Mouse (Mus musculus): ENCODE measurements at regions not wholly inside any gene's neighbourhood (a gene's known extent, or its start where the extent isn't known, plus 50 kb on each side); places are given as distances from the start of the nearest gene placed in this dataset.

DNA sequence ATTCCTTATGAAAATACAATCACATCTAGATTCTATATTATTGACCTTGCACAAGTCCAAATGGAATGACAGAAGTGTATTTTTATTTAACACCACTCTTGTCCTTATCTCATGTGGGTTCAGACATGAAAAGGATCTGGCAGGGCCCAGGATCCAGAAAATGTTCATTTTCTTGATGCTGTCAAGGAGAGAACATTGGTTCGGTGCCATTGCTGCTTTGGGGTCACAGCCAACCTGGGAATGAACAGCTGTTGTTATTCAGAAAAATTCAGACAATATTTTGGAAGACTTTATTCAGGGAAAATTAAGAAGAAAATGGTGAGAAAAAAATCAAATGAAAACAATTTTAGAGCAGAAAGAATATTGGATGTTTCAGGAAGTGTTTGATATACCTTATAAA lies 590.0 kb downstream of the Iqcm start:
- no peak for ATAC-seq (replicated peaks; ENCODE audit: low FRiP score, low TSS enrichment, poor library complexity, severe bottlenecking)

DNA sequence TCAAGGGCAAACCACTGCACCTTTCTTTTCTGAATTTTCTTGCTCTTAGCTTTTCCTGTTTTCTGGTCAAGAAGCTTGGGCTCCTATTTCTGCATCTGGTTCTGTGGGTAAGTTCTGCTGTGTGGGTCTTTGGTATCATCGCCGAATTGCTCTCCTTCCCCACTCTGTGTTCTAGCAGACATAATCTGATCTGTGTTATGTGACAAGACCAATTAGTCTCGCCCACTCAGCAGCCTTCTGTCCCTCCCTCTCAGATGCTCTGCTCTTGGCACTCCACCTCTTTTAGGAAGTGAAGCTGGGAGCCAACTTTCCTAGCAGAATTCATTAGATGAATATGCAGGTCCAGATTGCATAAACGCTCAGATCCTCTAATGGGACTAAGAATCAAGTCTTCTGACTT lies 603.5 kb downstream of the Iqcm start:
- ATAC-seq (replicated peaks; ENCODE audit: low FRiP score, low TSS enrichment, poor library complexity, severe bottlenecking), result no peak

DNA sequence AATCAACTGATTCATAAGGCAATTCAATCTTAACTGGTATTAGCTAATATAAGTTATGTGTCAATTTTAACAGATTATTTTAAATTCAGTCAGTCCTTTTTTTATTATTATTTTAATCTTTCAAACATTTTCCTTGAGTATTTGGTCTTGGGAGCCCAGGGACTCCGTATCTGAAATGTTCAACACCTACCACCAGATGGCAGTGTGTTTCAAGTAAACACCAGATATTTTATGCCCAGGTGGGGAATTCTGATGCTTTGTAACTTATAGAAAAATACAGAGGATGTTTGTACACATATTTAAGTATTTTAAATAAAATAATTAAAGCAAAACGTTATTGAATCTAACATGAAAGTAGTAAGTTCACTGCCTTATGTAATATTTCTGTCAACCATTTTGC lies 619.2 kb downstream of the Iqcm start:
- ATAC-seq (replicated peaks; ENCODE audit: low FRiP score, low TSS enrichment, poor library complexity, severe bottlenecking), result 0 out of 2 replicates have a peak, but pooled peaks have one; percentile 61

DNA sequence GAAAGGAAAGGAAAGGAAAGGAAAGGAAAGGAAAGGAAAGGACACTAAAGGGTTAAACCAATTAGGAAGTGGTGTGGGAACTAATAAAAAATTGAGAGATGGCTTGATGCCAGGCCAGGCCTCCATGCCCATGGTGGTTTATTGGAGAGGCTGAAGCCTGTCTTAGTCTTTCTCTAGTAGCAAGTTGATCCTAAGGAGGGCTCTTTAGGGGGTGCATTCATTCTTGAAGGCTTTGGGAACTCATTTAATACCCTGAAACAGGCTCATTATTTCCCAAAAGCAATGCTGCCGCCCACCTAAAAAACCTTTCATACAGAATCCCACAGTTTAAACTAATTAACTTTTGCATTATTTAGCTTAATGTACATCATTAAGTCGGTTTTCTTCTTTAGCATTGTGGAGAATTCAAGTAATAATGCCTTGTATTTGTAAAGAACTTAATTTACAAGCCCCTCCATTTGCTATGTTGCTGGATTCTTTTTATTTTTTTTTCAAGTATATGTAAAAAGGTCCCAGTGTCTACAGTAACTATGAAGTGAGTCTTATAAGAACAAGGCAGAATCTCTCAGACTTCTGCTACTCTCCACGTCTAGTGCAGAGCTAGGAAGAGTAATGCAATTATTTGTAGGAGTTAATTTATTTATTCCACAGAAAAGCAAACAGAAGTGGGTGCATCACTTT lies 624.3 kb downstream of the Iqcm start:
- no peak for ATAC-seq (replicated peaks; ENCODE audit: low FRiP score, low TSS enrichment, poor library complexity, severe bottlenecking)

DNA sequence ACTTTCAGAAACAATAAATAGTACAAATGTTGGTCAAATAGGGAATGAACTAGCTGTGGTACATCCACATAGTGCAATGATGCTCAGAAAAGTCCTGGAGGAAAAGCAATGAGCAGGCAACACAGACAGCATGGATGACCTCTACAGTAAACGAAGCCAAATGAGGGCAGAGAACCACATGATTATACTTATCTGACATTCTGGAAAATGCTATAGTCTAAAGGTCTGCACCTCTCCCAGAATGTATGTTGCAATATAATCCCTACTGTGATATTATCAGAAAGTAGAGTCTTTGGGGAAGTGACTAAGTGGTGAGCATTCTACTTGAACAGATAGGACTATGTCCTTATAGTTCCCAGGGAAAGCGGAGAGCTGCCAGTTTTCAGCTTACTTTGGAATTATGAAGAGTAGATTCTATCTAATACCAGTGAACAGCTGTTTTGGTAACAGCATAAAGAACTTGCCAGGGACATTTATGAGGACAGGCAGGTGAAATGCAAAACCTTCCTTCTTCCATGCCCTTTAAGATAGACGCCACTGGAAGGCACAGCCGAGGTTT lies 672.2 kb downstream of the Iqcm start:
- no peak for ATAC-seq (replicated peaks; ENCODE audit: low FRiP score, low TSS enrichment, poor library complexity, severe bottlenecking)

DNA sequence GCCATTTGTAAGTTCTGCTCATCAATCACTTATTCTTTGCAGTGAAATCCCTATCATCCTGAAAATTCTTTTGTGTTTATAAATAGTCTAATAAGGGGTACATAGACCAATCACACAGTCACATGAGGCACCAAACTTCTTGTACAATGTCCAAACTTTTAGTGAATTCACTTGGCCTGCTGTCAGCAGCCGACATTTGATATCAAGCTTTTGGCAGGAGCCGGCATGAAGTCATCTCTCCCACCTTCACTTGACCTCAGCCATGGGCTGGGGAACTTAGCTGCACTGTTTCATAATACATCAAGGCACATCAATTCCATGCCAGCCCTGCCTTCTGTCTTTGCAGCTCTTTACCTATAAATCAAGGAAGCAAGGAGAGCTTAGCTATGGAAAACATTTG lies 679.0 kb downstream of the Iqcm start:
- ATAC-seq (replicated peaks; ENCODE audit: low FRiP score, low TSS enrichment, poor library complexity, severe bottlenecking), result no peak

DNA sequence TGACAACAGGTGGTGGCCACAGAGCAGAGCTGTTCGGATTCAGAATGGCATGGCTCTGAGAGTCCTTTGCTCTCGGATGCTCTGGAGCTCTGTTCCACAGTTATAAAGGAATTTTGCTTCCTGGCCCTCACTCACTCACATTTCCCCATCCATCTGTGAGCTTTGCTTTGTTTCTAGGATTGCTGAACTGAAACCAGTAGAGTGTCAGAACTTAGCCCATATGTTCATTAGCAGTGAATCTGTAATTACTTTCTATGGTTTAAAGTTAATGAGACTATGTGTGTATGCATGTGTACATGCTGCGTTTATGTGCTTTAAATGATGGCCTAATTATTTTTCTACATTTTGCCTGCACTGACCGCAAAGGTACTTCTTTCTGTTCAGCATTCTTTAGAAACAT lies 688.7 kb downstream of the Iqcm start:
- no peak for ATAC-seq (replicated peaks; ENCODE audit: low FRiP score, low TSS enrichment, poor library complexity, severe bottlenecking)

DNA sequence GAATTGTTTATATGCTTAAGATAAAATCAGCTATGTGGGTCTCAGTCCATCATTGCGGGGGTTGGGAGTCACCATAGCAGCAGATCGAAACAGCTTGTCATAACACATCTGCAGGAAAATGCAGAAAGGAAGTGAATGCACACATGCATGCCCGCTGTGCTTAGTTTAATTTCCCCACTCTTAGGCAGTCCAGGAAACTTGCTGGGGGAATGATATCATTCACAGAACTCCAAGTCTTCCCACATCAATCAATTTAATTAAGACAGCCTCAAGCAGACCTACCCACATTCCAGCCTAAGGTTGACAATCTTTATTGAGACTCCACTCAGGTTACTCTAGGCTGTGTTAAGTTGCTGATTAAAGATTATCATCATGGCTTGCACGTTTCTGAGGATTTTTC lies 700.2 kb downstream of the Iqcm start:
- no peak for ATAC-seq (replicated peaks; ENCODE audit: low FRiP score, low TSS enrichment, poor library complexity, severe bottlenecking)

DNA sequence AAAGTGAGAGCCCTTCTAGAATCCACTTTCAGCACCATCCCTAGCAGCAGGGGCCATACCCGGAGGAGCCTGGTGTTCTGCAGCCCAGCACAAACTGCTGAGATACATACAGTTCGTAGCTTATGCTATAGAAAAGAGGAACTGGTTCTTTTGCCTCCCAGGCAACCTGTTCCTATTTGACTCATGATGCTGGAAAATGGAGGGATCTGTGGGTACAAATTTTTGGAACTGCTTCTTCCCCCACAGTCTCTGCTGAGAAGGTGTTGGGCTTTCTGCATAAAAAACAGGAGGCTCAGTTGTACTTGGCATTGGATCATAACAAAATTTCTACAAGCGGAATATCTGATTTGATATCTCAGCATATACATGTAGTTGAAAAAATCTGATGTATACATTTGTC lies 716.7 kb upstream of the Nr3c2 start:
- ATAC-seq (replicated peaks; ENCODE audit: low FRiP score, low TSS enrichment, poor library complexity, severe bottlenecking), result no peak

DNA sequence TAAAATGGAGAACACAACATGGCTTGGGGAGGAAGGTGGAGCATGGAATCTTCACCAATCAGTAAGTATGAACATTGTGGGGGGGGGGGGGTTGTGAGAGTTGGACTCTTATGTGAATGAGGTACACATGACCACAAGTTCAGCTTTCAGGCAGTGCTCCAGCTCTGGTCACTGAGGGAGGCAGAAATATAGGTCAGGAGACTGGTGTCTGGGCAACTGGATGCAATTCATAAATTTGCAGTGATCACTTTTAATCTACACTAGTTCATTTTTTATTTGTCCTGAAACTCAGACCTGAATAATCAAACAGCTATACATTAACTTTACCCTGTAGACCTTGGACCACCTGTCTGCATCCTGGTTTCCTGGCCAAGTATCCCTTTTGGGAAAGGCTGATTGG lies 715.4 kb upstream of the Nr3c2 start:
- ATAC-seq (replicated peaks; ENCODE audit: low FRiP score, low TSS enrichment, poor library complexity, severe bottlenecking), result no peak

DNA sequence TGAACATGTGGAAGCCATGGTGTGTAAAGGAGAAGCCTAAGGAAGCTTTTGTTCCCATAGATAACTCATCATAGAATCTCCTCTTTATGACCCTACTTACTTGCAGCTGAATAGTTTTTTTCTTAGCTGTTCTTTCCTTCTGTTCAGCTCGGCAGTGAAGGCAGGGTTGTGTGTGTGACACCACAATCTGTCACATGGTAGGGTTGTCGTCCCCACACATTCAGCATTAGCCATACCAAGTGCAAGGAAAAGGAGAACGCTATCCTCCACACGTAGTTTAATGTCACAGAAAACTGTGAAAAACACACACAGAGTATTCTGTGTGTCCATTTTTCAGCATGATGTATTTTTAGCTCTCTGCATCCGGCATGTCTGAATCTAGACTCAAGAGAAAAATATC lies 711.9 kb upstream of the Nr3c2 start:
- no peak for ATAC-seq (replicated peaks; ENCODE audit: low FRiP score, low TSS enrichment, poor library complexity, severe bottlenecking)

DNA sequence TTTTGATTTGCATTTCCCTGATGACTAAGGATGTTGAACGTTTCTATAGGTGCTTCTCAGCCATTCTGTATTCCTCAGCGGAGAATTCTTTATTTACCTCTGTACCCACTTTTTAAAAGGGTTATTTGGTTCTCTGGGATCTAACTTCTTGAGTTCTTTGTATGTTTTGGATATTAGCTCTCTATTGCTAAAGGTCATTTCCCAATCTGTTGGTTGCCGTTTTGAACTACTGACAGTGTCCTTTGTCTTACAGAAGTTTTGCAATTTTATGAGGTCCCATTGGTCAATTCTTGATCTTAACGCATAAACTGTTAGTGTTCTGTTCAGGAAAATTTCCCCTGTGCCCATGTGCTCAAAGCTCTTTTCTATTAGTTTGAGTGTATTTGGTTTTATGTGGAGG lies 687.4 kb upstream of the Nr3c2 start:
- no peak for ATAC-seq (replicated peaks; ENCODE audit: low FRiP score, low TSS enrichment, poor library complexity, severe bottlenecking)

DNA sequence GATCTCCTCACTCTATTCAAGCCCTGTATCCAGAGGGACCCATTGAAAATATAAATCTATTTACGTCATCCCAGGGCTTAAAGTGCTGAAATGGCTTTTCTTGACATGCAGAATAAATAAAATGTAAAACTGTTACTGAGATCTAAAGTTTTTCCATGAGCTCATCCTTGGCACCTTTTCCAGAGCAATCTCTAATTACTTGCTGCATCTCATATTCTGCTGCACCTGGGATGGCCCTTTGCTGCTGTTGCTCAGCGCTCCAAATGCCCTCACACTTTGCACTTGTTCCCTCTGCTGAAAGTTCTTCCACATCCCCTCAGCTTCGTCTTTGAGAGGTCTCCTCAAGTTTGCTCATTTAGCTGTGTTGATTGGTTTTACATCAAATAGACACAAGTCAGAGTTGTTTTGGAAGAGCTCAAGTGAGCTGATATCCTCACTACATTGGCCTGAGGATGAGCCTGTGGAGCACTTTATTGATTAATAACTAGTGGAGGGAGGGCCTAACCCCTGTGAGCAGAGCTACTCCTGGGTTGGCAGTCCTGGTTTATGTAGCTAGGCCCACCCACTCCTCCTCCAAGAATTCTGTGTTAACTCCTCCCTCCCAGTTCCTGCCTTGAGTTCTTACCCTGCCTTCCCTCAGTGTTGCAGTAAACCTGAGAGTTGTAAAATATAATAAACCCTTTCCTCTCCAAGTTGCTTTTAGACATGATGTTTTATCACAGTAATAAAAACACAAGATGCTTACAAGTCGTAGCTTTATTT lies 681.2 kb upstream of the Nr3c2 start:
- no peak for ATAC-seq (replicated peaks; ENCODE audit: low FRiP score, low TSS enrichment, poor library complexity, severe bottlenecking)

DNA sequence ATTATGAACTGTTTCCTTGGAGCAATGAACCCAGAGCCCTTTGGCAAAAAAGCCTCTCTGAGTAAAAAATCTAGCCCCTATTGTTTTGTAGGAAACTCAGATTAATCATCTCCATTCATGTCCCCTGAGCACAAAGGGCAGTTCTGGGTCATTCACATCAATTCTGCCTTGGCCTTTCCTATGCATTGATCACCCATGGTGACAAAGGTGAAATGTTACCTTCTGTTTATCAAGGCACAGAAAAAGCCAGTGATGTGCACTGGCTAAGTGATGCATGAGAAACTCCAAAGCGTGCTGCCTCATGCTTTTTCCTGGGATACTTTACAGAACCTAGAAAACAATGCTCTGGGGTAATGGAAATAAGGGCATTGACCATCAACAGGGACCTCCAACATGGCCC lies 668.4 kb upstream of the Nr3c2 start:
- ATAC-seq (replicated peaks; ENCODE audit: low FRiP score, low TSS enrichment, poor library complexity, severe bottlenecking), result no peak

DNA sequence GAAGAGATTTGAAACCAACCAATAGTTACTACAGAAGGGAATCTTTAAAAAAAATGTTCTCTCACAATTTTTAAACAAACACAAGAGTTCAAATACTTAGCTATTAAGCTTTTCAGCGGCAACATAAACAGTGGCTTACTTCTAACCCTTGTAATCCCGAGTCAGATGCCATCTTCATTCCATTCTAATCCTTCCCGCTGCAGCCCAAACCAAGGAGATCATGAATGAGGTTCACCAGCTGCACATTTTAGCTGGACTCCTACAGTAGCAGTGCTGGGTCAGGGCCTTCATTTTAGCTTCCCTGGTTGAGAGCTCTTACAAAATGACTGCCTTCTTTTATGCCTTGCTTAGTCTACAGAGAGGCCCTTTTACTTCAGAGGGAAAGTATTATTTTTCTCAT lies 650.0 kb upstream of the Nr3c2 start:
- no peak for ATAC-seq (replicated peaks; ENCODE audit: low FRiP score, low TSS enrichment, poor library complexity, severe bottlenecking)

DNA sequence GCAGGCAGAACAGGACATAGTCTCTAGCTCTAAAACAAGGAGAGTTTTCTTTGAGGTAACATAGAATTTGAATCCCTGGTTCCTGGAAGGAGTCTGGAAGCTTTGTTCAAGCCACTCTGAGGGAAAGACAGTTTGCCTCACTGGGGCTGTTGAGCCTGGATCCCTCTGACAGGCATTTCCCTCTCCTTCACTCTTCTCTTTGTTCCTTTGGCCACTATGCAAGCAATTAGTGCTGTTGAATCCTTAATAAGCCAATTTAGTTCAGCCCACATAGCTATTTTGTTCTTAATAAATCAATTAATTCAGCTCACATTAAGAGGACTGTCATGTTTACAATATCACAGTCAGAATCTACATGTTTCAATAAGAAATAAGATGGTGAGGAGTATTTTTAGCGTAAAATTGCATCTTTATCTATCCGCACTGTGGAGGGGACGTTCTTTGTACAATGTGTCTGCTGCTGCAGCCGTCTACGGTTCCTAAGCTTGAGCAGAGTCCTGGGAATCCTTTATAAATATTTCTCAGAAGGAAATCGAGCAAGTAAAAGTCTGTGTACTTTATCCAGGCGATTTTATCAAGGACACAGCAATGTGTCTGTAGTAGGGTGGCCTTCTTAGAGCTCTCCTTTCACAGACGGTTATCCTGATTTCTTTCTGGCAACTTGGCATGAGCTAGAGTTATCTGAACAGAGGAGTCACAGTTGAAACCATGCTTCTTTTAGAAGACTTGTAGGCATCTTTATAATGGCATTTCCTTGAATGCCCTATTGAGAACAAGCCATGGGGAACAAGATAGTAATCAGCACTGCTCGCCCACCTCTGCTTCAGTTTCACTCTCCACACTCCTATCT lies 646.9 kb upstream of the Nr3c2 start:
- no peak for ATAC-seq (replicated peaks; ENCODE audit: low FRiP score, low TSS enrichment, poor library complexity, severe bottlenecking)
